Mouse (Mus musculus) CH12.LX (cell line): ENCODE data around the gene Irx4.

Experiments used
- CHD1 ChIP-seq: IDR thresholded peaks from 2 replicates; pipeline ENCODE4 v1.6.1; 2012; ENCODE audit warnings: low read depth, low read length, improper control_type of control experiment, inconsistent platforms
- CTCF ChIP-seq, 2 experiments: IDR thresholded peaks in 1 of 2; conservative IDR thresholded peaks in 1 of 2; 2 replicates each; pipeline ENCODE4 v1.5.1; 2011 to 2012; ENCODE audit warnings: low read depth in 2 of 2, low read length in 2 of 2, improper control_type of control experiment in 1 of 2, inconsistent platforms in 1 of 2, mild to moderate bottlenecking in 1 of 2, moderate library complexity in 1 of 2
- E2F4 ChIP-seq: IDR thresholded peaks from 2 replicates; pipeline ENCODE4 v1.6.1; 2011; ENCODE audit warnings: low read depth, low read length, improper control_type of control experiment; ENCODE audit not compliant: insufficient replicate concordance
- ELF1 ChIP-seq: IDR thresholded peaks from 2 replicates; pipeline ENCODE4 v1.6.1; 2014; ENCODE audit warnings: low read depth, mild to moderate bottlenecking, inconsistent platforms, low read length, improper control_type of control experiment
- EP300 ChIP-seq: IDR thresholded peaks from 2 replicates; pipeline ENCODE4 v1.6.1; 2011; ENCODE audit warnings: low read length, improper control_type of control experiment
- IRF4 ChIP-seq: IDR thresholded peaks from 2 replicates; pipeline ENCODE4 v1.6.1; 2014; ENCODE audit warnings: low read depth, mild to moderate bottlenecking, inconsistent platforms, low read length, improper control_type of control experiment
- JUN ChIP-seq: IDR thresholded peaks from 2 replicates; pipeline ENCODE4 v1.6.1; 2011; ENCODE audit warnings: low read depth, mild to moderate bottlenecking, low read length, improper control_type of control experiment, moderate library complexity; ENCODE audit not compliant: insufficient read depth
- JUND ChIP-seq: conservative IDR thresholded peaks from 2 replicates; pipeline ENCODE4 v1.6.1; 2011; ENCODE audit warnings: low read depth, low read length, improper control_type of control experiment
- MAZ ChIP-seq: IDR thresholded peaks from 2 replicates; pipeline ENCODE4 v1.6.1; 2012; ENCODE audit warnings: low read depth, mild to moderate bottlenecking, inconsistent platforms, low read length, improper control_type of control experiment, moderate library complexity
- MYC ChIP-seq: IDR thresholded peaks from 2 replicates; pipeline ENCODE4 v1.6.1; 2011; ENCODE audit warnings: low read depth, mild to moderate bottlenecking, improper control_type of control experiment, low read length
- PAX5 ChIP-seq: IDR thresholded peaks from 2 replicates; pipeline ENCODE4 v1.6.1; 2012; ENCODE audit warnings: low read length, inconsistent platforms, mixed read lengths
- POLR2A ChIP-seq: IDR thresholded peaks from 2 replicates; pipeline ENCODE4 v1.6.1; 2011; ENCODE audit warnings: low read depth, mild to moderate bottlenecking, improper control_type of control experiment, low read length
- RAD21 ChIP-seq: IDR thresholded peaks from 2 replicates; pipeline ENCODE4 v1.6.1; 2011; ENCODE audit warnings: low read depth, mild to moderate bottlenecking, low read length, improper control_type of control experiment, moderate library complexity
- RCOR1 ChIP-seq: conservative IDR thresholded peaks from 2 replicates; pipeline ENCODE4 v1.6.1; 2012; ENCODE audit warnings: low read depth, mild to moderate bottlenecking, inconsistent platforms, low read length, improper control_type of control experiment

DNA sequence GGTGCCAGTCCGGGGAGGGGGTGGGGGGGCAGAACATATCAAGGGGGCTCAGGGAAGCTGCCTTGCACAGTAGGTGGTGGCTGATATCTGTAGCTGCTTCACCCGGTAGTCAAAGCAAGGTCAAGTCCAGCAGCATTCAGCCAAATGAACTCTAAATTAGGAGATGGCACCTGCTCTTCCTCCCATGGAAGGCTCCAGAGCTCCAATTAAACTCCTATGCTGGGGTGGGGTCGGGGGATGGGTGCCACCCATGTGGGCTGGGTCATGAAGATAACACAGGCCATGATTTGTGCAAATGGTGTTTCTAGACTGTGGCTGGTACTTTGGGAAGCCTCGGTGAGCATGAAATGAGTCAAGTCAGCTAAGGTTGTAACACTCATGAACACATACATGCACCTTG, 1.9 kb upstream of the Irx4 start:
- TF ChIP-seq CTCF (conservative IDR thresholded peaks at IDR 0.05 in 1 of 2, IDR thresholded peaks at IDR 0.05 in 1 of 2; ENCODE audit: low read depth in 2 of 2, low read length in 2 of 2): no peak
- TF ChIP-seq JUN: no peak
- TF ChIP-seq JUND: no peak
- TF ChIP-seq POLR2A: no peak
- no peak for TF ChIP-seq IRF4
- no peak for TF ChIP-seq EP300
- TF ChIP-seq PAX5: no peak
- no peak for TF ChIP-seq RCOR1
- TF ChIP-seq CHD1: no peak
- TF ChIP-seq MAZ: no peak
- no peak for TF ChIP-seq ELF1
- no peak for TF ChIP-seq RAD21
- TF ChIP-seq MYC: no peak
- no peak for TF ChIP-seq E2F4
